Mouse (Mus musculus): ENCODE results near the gene Ndufb10. TPM values are rescaled to one million over a fixed set of nuclear protein-coding genes. Genes with fewer than 3 reads are reported as not detected.
A peak's percentile ranks its signal among the peaks of the same experiment; 100 is the strongest.

Gene Ndufb10
- polyA plus RNA-seq, 1 experiment from 2014 or later: 351 TPM

GRCm38 (mm10) chr17:24733434-24734050, 9.3 kb upstream of the Ndufb10 start:
- no peaks in the 10 kb centered on the region for H3K36me3 ChIP-seq
- H3K4me2 ChIP-seq: no peak overlapping the region
- H3K27ac ChIP-seq (ENCODE audit: poor library complexity, severe bottlenecking): no peak overlapping the region
- 86% methylated on average over 21 of the region's 21 CpGs for WGBS
- H3K9me3 ChIP-seq (replicated peaks): no peaks in the 10 kb centered on the region
- peaks cover 30% of the 10 kb centered on the region for H3K4me1 ChIP-seq (replicated peaks)
- H3K27me3 ChIP-seq (replicated peaks): no peaks in the 10 kb centered on the region
- no peak overlapping the region for H3K4me3 ChIP-seq
- no peak for ATAC-seq (ENCODE audit: insufficient number of reproducible peaks, low FRiP score)
- H3K9ac ChIP-seq: no peak overlapping the region

GRCm38 (mm10) chr17:24732233-24732935, 8.1 kb upstream of the Ndufb10 start:
- no peak overlapping the region for H3K9ac ChIP-seq
- ATAC-seq (ENCODE audit: insufficient number of reproducible peaks, low FRiP score): no peak

GRCm38 (mm10) chr17:24730787-24731186, 6.5 kb upstream of the Ndufb10 start:
- Histone ChIP-seq H3K27me3 (replicated peaks) (peaks cover 10% of the 10 kb centered on the region; the same call in 1 of the 2 replicates), H3K4me1 (replicated peaks) (peaks cover 14% of the 10 kb centered on the region), H3K36me3 (no peaks in the 10 kb centered on the region), H3K4me3 (no peak overlapping the region), H3K9me3 (replicated peaks) (no peaks in the 10 kb centered on the region), H3K4me2 (no peak overlapping the region), H3K9ac (no peak overlapping the region), H3K27ac (ENCODE audit: poor library complexity, severe bottlenecking) (no peak overlapping the region)
- WGBS: 80% methylated on average over 14 of the region's 14 CpGs
- ATAC-seq (ENCODE audit: insufficient number of reproducible peaks, low FRiP score): no peak

More at GRCm38 (mm10) chr17:24732233-24732935, 8.1 kb upstream of the Ndufb10 start:
- Histone ChIP-seq H3K36me3 (no peaks in the 10 kb centered on the region), H3K27me3 (replicated peaks) (peaks cover 9% of the 10 kb centered on the region; the same call in 1 of the 2 replicates), H3K4me2 (no peak overlapping the region), H3K4me3 (no peak overlapping the region), H3K27ac (ENCODE audit: poor library complexity, severe bottlenecking) (peak overlapping the region; percentile 36; the same call in 1 of the 2 replicates), H3K4me1 (replicated peaks) (peaks cover 24% of the 10 kb centered on the region), H3K9me3 (replicated peaks) (no peaks in the 10 kb centered on the region)
- 64% methylated on average over 12 of the region's 12 CpGs for WGBS

GRCm38 (mm10) chr17:24729067-24729466, 4.8 kb upstream of the Ndufb10 start:
- Histone ChIP-seq H3K9me3 (replicated peaks) (no peaks in the 10 kb centered on the region), H3K27me3 (replicated peaks) (peaks cover 10% of the 10 kb centered on the region; the same call in 1 of the 2 replicates), H3K36me3 (no peaks in the 10 kb centered on the region), H3K4me1 (replicated peaks) (peaks cover 13% of the 10 kb centered on the region), H3K4me2 (no peak overlapping the region), H3K9ac (no peak overlapping the region), H3K4me3 (no peak overlapping the region), H3K27ac (ENCODE audit: poor library complexity, severe bottlenecking) (no peak overlapping the region)
- ATAC-seq (ENCODE audit: insufficient number of reproducible peaks, low FRiP score): no peak
- WGBS: 72% methylated on average over 6 of the region's 6 CpGs

- H3K36me3 ChIP-seq: no peaks in the 10 kb centered on the region
- no peak overlapping the region for H3K9ac ChIP-seq
- H3K27me3 ChIP-seq (replicated peaks): peaks cover 10% of the 10 kb centered on the region; the same call in 1 of the 2 replicates
- no peak overlapping the region for H3K4me3 ChIP-seq
- H3K4me2 ChIP-seq: no peak overlapping the region
- ATAC-seq (ENCODE audit: insufficient number of reproducible peaks, low FRiP score): no peak
- no peaks in the 10 kb centered on the region for H3K9me3 ChIP-seq (replicated peaks)
- H3K4me1 ChIP-seq (replicated peaks): peaks cover 17% of the 10 kb centered on the region
- WGBS: 65% methylated on average over 17 of the region's 17 CpGs
- H3K27ac ChIP-seq (ENCODE audit: poor library complexity, severe bottlenecking): no peak overlapping the region
These were observed 3.9 kb upstream of the Ndufb10 start for GRCm38 (mm10) chr17:24728184-24728583.

GRCm38 (mm10) chr17:24727618-24728017, 3.3 kb upstream of the Ndufb10 start, which contains the start of gene Rpl3l:
Gene Rpl3l, plus strand, starts transcription at chr17:24727820.
- WGBS: 68% methylated on average over 2 of the region's 2 CpGs
- H3K4me1 ChIP-seq (replicated peaks): peaks cover 20% of the 10 kb centered on the region
- H3K9ac ChIP-seq: no peak within 1 kb of the TSS
- no peak for ATAC-seq (ENCODE audit: insufficient number of reproducible peaks, low FRiP score)
- H3K4me2 ChIP-seq: no peak within 1 kb of the TSS
- no peaks in the 10 kb centered on the region for H3K9me3 ChIP-seq (replicated peaks)
- H3K27ac ChIP-seq (ENCODE audit: poor library complexity, severe bottlenecking): no peak within 1 kb of the TSS
- H3K36me3 ChIP-seq: peaks cover 1% of the 10 kb centered on the region
- peaks cover 10% of the 10 kb centered on the region; the same call in 1 of the 2 replicates for H3K27me3 ChIP-seq (replicated peaks)
- H3K4me3 ChIP-seq: no peak within 1 kb of the TSS

GRCm38 (mm10) chr17:24725637-24726390, 1.5 kb upstream of the Ndufb10 start:
- peaks cover 17% of the 10 kb centered on the region for H3K36me3 ChIP-seq
- H3K4me3 ChIP-seq: no peak overlapping the region
- peaks cover 10% of the 10 kb centered on the region; the same call in 1 of the 2 replicates for H3K27me3 ChIP-seq (replicated peaks)
- no peaks in the 10 kb centered on the region for H3K9me3 ChIP-seq (replicated peaks)
- H3K27ac ChIP-seq (ENCODE audit: poor library complexity, severe bottlenecking): no peak overlapping the region
- H3K9ac ChIP-seq: no peak overlapping the region
- 64% methylated on average over 3 of the region's 3 CpGs for WGBS
- H3K4me1 ChIP-seq (replicated peaks): peaks cover 25% of the 10 kb centered on the region
- ATAC-seq (ENCODE audit: insufficient number of reproducible peaks, low FRiP score): no peak
- H3K4me2 ChIP-seq: no peak overlapping the region

- Histone ChIP-seq H3K4me2 (peak overlapping the region; percentile 84), H3K36me3 (peaks cover 17% of the 10 kb centered on the region), H3K4me3 (peak overlapping the region; percentile 79), H3K9ac (peak overlapping the region; percentile 93), H3K27ac (ENCODE audit: poor library complexity, severe bottlenecking) (peak overlapping the region; percentile 91), H3K9me3 (replicated peaks) (no peaks in the 10 kb centered on the region), H3K27me3 (replicated peaks) (peaks cover 10% of the 10 kb centered on the region; the same call in 1 of the 2 replicates), H3K4me1 (replicated peaks) (peaks cover 25% of the 10 kb centered on the region)
- peak; percentile 4; the same call in 1 of the 2 replicates for ATAC-seq (ENCODE audit: insufficient number of reproducible peaks, low FRiP score)
- under 1% methylated on average over 15 of the region's 15 CpGs for WGBS
These were observed 447 bp downstream of the Ndufb10 start for GRCm38 (mm10) chr17:24723881-24724180.

GRCm38 (mm10) chr17:24723122-24723880, 977 bp downstream of the Ndufb10 start:
- WGBS: 2% methylated on average over 12 of the region's 12 CpGs

GRCm38 (mm10) chr17:24722220-24722924, 1.9 kb downstream of the Ndufb10 start:
- H3K27me3 ChIP-seq (replicated peaks): 0 out of 2 replicates have a peak, but pooled peaks cover 1% of the 10 kb centered on the region
- 33% methylated on average over 13 of the region's 13 CpGs for WGBS
- peaks cover 31% of the 10 kb centered on the region for H3K36me3 ChIP-seq
- H3K4me2 ChIP-seq: peak overlapping the region; percentile 84
- H3K9ac ChIP-seq: peak overlapping the region; percentile 51; the same call in 1 of the 2 replicates
- peaks cover 29% of the 10 kb centered on the region for H3K4me1 ChIP-seq (replicated peaks)
- peak overlapping the region; percentile 17 for H3K4me3 ChIP-seq
- no peak for ATAC-seq (ENCODE audit: insufficient number of reproducible peaks, low FRiP score)
- no peaks in the 10 kb centered on the region for H3K9me3 ChIP-seq (replicated peaks)
- no peak overlapping the region for H3K27ac ChIP-seq (ENCODE audit: poor library complexity, severe bottlenecking)

More at GRCm38 (mm10) chr17:24723122-24723880, 977 bp downstream of the Ndufb10 start:
- no peak for ATAC-seq (ENCODE audit: insufficient number of reproducible peaks, low FRiP score)
- Histone ChIP-seq H3K9me3 (replicated peaks) (no peaks in the 10 kb centered on the region), H3K9ac (peak overlapping the region; percentile 93), H3K4me1 (replicated peaks) (peaks cover 29% of the 10 kb centered on the region), H3K4me2 (peak overlapping the region; percentile 84), H3K4me3 (peak overlapping the region; percentile 79), H3K36me3 (peaks cover 22% of the 10 kb centered on the region), H3K27ac (ENCODE audit: poor library complexity, severe bottlenecking) (peak overlapping the region; percentile 91), H3K27me3 (replicated peaks) (peaks cover 10% of the 10 kb centered on the region; the same call in 1 of the 2 replicates)

All from heart, embryonic 12.5 days (tissue).